Mouse (Mus musculus): ENCODE measurements around the gene Ttc28. TPM values are rescaled to one million over a fixed set of nuclear protein-coding genes. Genes with fewer than 3 reads are reported as not detected.

Gene Ttc28
- polyA plus RNA-seq, 1 experiment from 2014 or later, result 2.9 TPM

GRCm38 (mm10) chr5:111218111-111218891, 338.7 kb downstream of the Ttc28 start:
- Histone ChIP-seq H3K4me1 (replicated peaks; ENCODE audit: control insufficient read depth, insufficient read depth, low read length) (peaks cover 5% of the 10 kb centered on the region), H3K4me2 (replicated peaks; ENCODE audit: low read depth) (peak overlapping the region; percentile 52), H3K27me3 (replicated peaks; ENCODE audit: control insufficient read depth, insufficient read depth, low read length) (no peaks in the 10 kb centered on the region), H3K9me3 (ENCODE audit: control insufficient read depth) (no peaks in the 10 kb centered on the region), H3K9ac (ENCODE audit: low read depth, low read length) (no peak overlapping the region; the same call in 1 of the 2 replicates), H3K27ac (ENCODE audit: low read depth, low read length) (no peak overlapping the region), H3K4me3 (ENCODE audit: low read depth, low read length) (no peak overlapping the region; the same call in 1 of the 2 replicates), H3K36me3 (ENCODE audit: control insufficient read depth, insufficient read depth) (peaks cover 4% of the 10 kb centered on the region; the same call in 1 of the 2 replicates)
- peak; percentile 44 for ATAC-seq
- no peak for TF ChIP-seq CTCF (IDR thresholded peaks at IDR 0.05; ENCODE audit: low read depth)
- WGBS, result 42% methylated on average over 6 of the region's 6 CpGs

- Histone ChIP-seq H3K4me1 (replicated peaks; ENCODE audit: control insufficient read depth, insufficient read depth, low read length) (peaks cover 5% of the 10 kb centered on the region), H3K36me3 (ENCODE audit: control insufficient read depth, insufficient read depth) (peaks cover 9% of the 10 kb centered on the region; the same call in 1 of the 2 replicates), H3K4me3 (ENCODE audit: low read depth, low read length) (no peak overlapping the region), H3K9ac (ENCODE audit: low read depth, low read length) (no peak overlapping the region), H3K27me3 (replicated peaks; ENCODE audit: control insufficient read depth, insufficient read depth, low read length) (no peaks in the 10 kb centered on the region), H3K27ac (ENCODE audit: low read depth, low read length) (no peak overlapping the region), H3K4me2 (replicated peaks; ENCODE audit: low read depth) (no peak overlapping the region), H3K9me3 (ENCODE audit: control insufficient read depth) (no peaks in the 10 kb centered on the region)
- no peak for TF ChIP-seq CTCF (IDR thresholded peaks at IDR 0.05; ENCODE audit: low read depth)
- 91% methylated on average over 5 of the region's 5 CpGs for WGBS
- ATAC-seq, result no peak
These were observed 339.4 kb downstream of the Ttc28 start for GRCm38 (mm10) chr5:111218998-111219397.

- no peak overlapping the region for H3K9ac ChIP-seq (ENCODE audit: low read depth, low read length)
- H3K4me3 ChIP-seq (ENCODE audit: low read depth, low read length), result no peak overlapping the region
- H3K27me3 ChIP-seq (replicated peaks; ENCODE audit: control insufficient read depth, insufficient read depth, low read length), result no peaks in the 10 kb centered on the region
- no peaks in the 10 kb centered on the region for H3K9me3 ChIP-seq (ENCODE audit: control insufficient read depth)
- no peak for ATAC-seq
- WGBS, result 74% methylated on average over 16 of the region's 16 CpGs
- no peak overlapping the region for H3K27ac ChIP-seq (ENCODE audit: low read depth, low read length)
- H3K4me2 ChIP-seq (replicated peaks; ENCODE audit: low read depth), result no peak overlapping the region
- H3K4me1 ChIP-seq (replicated peaks; ENCODE audit: control insufficient read depth, insufficient read depth, low read length), result peaks cover 5% of the 10 kb centered on the region
- peaks cover 22% of the 10 kb centered on the region for H3K36me3 ChIP-seq (ENCODE audit: control insufficient read depth, insufficient read depth)
- TF ChIP-seq CTCF (IDR thresholded peaks at IDR 0.05; ENCODE audit: low read depth), result no peak
These were observed 341.2 kb downstream of the Ttc28 start for GRCm38 (mm10) chr5:111220679-111221380.

GRCm38 (mm10) chr5:111222820-111223219, 343.2 kb downstream of the Ttc28 start:
- Histone ChIP-seq H3K4me1 (replicated peaks; ENCODE audit: control insufficient read depth, insufficient read depth, low read length) (no peaks in the 10 kb centered on the region), H3K27me3 (replicated peaks; ENCODE audit: control insufficient read depth, insufficient read depth, low read length) (no peaks in the 10 kb centered on the region), H3K27ac (ENCODE audit: low read depth, low read length) (no peak overlapping the region), H3K9me3 (ENCODE audit: control insufficient read depth) (no peaks in the 10 kb centered on the region), H3K9ac (ENCODE audit: low read depth, low read length) (no peak overlapping the region), H3K36me3 (ENCODE audit: control insufficient read depth, insufficient read depth) (peaks cover 23% of the 10 kb centered on the region), H3K4me3 (ENCODE audit: low read depth, low read length) (no peak overlapping the region), H3K4me2 (replicated peaks; ENCODE audit: low read depth) (no peak overlapping the region)
- WGBS, result 45% methylated on average over 11 of the region's 11 CpGs
- TF ChIP-seq CTCF (IDR thresholded peaks at IDR 0.05; ENCODE audit: low read depth), result no peak
- ATAC-seq, result no peak

- H3K36me3 ChIP-seq (ENCODE audit: control insufficient read depth, insufficient read depth), result peaks cover 23% of the 10 kb centered on the region
- H3K9ac ChIP-seq (ENCODE audit: low read depth, low read length), result no peak overlapping the region
- TF ChIP-seq CTCF (IDR thresholded peaks at IDR 0.05; ENCODE audit: low read depth), result no peak
- no peaks in the 10 kb centered on the region for H3K27me3 ChIP-seq (replicated peaks; ENCODE audit: control insufficient read depth, insufficient read depth, low read length)
- ATAC-seq, result no peak
- no peaks in the 10 kb centered on the region for H3K9me3 ChIP-seq (ENCODE audit: control insufficient read depth)
- H3K27ac ChIP-seq (ENCODE audit: low read depth, low read length), result no peak overlapping the region
- no peak overlapping the region for H3K4me3 ChIP-seq (ENCODE audit: low read depth, low read length)
- H3K4me2 ChIP-seq (replicated peaks; ENCODE audit: low read depth), result no peak overlapping the region
- WGBS, result 79% methylated on average over 11 of the region's 11 CpGs
- H3K4me1 ChIP-seq (replicated peaks; ENCODE audit: control insufficient read depth, insufficient read depth, low read length), result peaks cover 4% of the 10 kb centered on the region; the same call in 1 of the 2 replicates
These were observed 345.7 kb downstream of the Ttc28 start for GRCm38 (mm10) chr5:111225306-111225705.

- H3K4me1 ChIP-seq (replicated peaks; ENCODE audit: control insufficient read depth, insufficient read depth, low read length), result peaks cover 4% of the 10 kb centered on the region; the same call in 1 of the 2 replicates
- WGBS, result 74% methylated on average over 10 of the region's 10 CpGs
- H3K27me3 ChIP-seq (replicated peaks; ENCODE audit: control insufficient read depth, insufficient read depth, low read length), result no peaks in the 10 kb centered on the region
- no peak overlapping the region for H3K4me2 ChIP-seq (replicated peaks; ENCODE audit: low read depth)
- no peak for ATAC-seq
- TF ChIP-seq CTCF (IDR thresholded peaks at IDR 0.05; ENCODE audit: low read depth), result no peak
- H3K36me3 ChIP-seq (ENCODE audit: control insufficient read depth, insufficient read depth), result peaks cover 23% of the 10 kb centered on the region
- H3K9me3 ChIP-seq (ENCODE audit: control insufficient read depth), result no peaks in the 10 kb centered on the region
- H3K4me3 ChIP-seq (ENCODE audit: low read depth, low read length), result no peak overlapping the region
- no peak overlapping the region for H3K27ac ChIP-seq (ENCODE audit: low read depth, low read length)
- no peak overlapping the region for H3K9ac ChIP-seq (ENCODE audit: low read depth, low read length)
These were observed 346.9 kb downstream of the Ttc28 start for GRCm38 (mm10) chr5:111226486-111226885.

Data from intestine, postnatal 0 days (tissue).